Mouse (Mus musculus): ENCODE results near the gene Vwa7.

- TF ChIP-seq CTCF (conservative IDR thresholded peaks at IDR 0.05; ENCODE audit: low read length) (no peak), NANOG (IDR thresholded peaks at IDR 0.05; ENCODE audit: borderline replicate concordance, low read length) (no peak)
Observed at GRCm38 (mm10) chr17:35051156-35052086, 35.0 kb downstream of the Vwa7 start.

Data from E14TG2a.4 (cell line).